Mouse (Mus musculus): ENCODE measurements around the gene Olfr970. TPM values are rescaled to one million over a fixed set of nuclear protein-coding genes. Genes with fewer than 3 reads are reported as not detected.
"Not testable (repeated sequence)": the region's sequence is repeated elsewhere in the genome, so short reads cannot be mapped to it uniquely, and the experiment has no call there.

Gene Olfr970
- polyA plus RNA-seq (2014; fragmentation: Nextera tagmentation; extraction: Ambion mirVana) = not detected in 2 replicates

DNA sequence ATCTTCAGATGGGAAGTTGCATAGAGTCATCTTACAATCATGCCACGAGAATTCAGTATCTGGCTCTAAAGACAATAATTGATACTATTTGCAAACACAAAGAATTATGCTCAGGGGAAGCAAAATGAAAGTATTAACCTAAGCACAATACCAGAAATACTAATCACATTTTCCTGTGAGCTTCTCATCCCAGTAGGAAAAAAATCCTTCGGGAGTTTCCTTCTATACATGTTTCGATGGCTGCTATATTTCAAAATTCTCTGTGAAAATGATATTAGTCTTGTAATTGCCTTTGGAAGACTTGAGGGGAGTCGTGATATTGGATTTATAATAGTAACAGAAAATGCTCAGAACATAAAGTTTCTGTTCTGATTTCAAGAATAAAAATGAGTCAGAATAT is at the start of gene Olfr970:
Gene Olfr970, plus strand, starts transcription at position 301 of the 400 bp plus-strand sequence.
- Histone ChIP-seq H3K36me3 (ENCODE audit: control insufficient read depth, insufficient read depth, low read length) (no peaks in the 10 kb centered on the region), H3K4me1 (ENCODE audit: control insufficient read depth, insufficient read depth, low read length) (no peaks in the 10 kb centered on the region), H3K9ac (ENCODE audit: low read depth, low read length) (no peak within 1 kb of the TSS), H3K27ac (ENCODE audit: low read depth, low read length) (no peak within 1 kb of the TSS), H3K4me2 (no peak within 1 kb of the TSS), H3K27me3 (ENCODE audit: control insufficient read depth, insufficient read depth, low read length) (no peaks in the 10 kb centered on the region), H3K4me3 (ENCODE audit: low read depth, low read length) (no peak within 1 kb of the TSS), H3K9me3 (replicated peaks; ENCODE audit: control insufficient read depth, low read length) (no peaks in the 10 kb centered on the region)
- no peak for ATAC-seq (replicated peaks; ENCODE audit: insufficient number of reproducible peaks, low FRiP score, low TSS enrichment)
- 69% methylated on average over 4 of the region's 4 CpGs for WGBS (ENCODE audit: insufficient replicate concordance)

DNA sequence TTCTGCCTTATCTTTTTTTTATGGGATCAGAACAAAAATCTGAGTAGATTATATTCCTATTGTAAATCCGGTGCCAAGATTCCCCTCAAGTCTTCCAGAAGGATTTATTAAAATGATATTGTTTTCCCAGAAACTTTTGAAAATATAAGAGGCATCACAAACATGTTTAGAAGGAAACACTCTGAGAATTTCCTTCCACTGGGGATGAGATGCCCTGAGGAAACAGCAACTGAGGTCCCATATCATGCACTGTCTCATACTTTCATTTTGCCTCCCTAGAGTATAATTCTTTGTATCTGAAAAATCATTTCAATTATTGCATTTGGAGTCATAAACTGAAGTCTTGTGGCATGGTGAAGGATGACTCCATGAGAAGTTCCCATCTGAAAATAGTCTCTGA is 25.5 kb upstream of the Olfr970 start, which contains the start of gene Olfr968:
Gene Olfr968, minus strand, starts transcription at position 101 of the 400 bp plus-strand sequence.
- Histone ChIP-seq H3K36me3 (ENCODE audit: control insufficient read depth, insufficient read depth, low read length) (no peaks in the 10 kb centered on the region), H3K27ac (ENCODE audit: low read depth, low read length) (no peak within 1 kb of the TSS), H3K9ac (ENCODE audit: low read depth, low read length) (no peak within 1 kb of the TSS), H3K4me3 (ENCODE audit: low read depth, low read length) (no peak within 1 kb of the TSS), H3K9me3 (replicated peaks; ENCODE audit: control insufficient read depth, low read length) (no peaks in the 10 kb centered on the region), H3K4me2 (no peak within 1 kb of the TSS), H3K27me3 (ENCODE audit: control insufficient read depth, insufficient read depth, low read length) (no peaks in the 10 kb centered on the region), H3K4me1 (ENCODE audit: control insufficient read depth, insufficient read depth, low read length) (no peaks in the 10 kb centered on the region)
- no peak for ATAC-seq (replicated peaks; ENCODE audit: insufficient number of reproducible peaks, low FRiP score, low TSS enrichment)
- WGBS (ENCODE audit: insufficient replicate concordance) = 66% methylated on average over 1 of the region's 1 CpGs

DNA sequence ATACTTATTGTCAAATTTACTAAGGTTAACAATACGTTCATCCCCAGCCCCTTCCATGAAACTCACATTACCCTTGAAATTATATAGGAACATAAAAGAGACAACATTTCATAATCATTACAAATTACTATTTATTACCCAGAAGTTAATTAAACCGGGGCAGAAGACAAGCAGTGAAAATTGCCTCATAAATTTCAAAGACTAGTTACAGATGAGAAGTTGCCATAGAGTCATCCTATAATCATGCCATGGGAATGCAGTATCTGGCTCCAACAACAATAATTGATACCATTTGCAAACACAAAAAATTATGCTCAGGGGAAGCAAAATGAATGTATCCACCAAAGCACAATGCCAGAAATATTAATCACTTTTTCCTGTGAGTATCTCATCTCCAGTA is 18.1 kb upstream of the Olfr970 start, which contains the start of gene Olfr969:
Gene Olfr969, plus strand, starts transcription at position 388 of the 400 bp plus-strand sequence.
- ATAC-seq (replicated peaks; ENCODE audit: insufficient number of reproducible peaks, low FRiP score, low TSS enrichment) = no peak
- no peaks in the 10 kb centered on the region for H3K9me3 ChIP-seq (replicated peaks; ENCODE audit: control insufficient read depth, low read length)
- no peaks in the 10 kb centered on the region for H3K4me1 ChIP-seq (ENCODE audit: control insufficient read depth, insufficient read depth, low read length)
- WGBS (ENCODE audit: insufficient replicate concordance) = 62% methylated on average over 2 of the region's 2 CpGs
- H3K36me3 ChIP-seq (ENCODE audit: control insufficient read depth, insufficient read depth, low read length) = no peaks in the 10 kb centered on the region
- H3K27ac ChIP-seq (ENCODE audit: low read depth, low read length) = no peak within 1 kb of the TSS
- no peak within 1 kb of the TSS for H3K4me3 ChIP-seq (ENCODE audit: low read depth, low read length)
- no peak within 1 kb of the TSS for H3K9ac ChIP-seq (ENCODE audit: low read depth, low read length)
- H3K27me3 ChIP-seq (ENCODE audit: control insufficient read depth, insufficient read depth, low read length) = no peaks in the 10 kb centered on the region
- H3K4me2 ChIP-seq = no peak within 1 kb of the TSS

DNA sequence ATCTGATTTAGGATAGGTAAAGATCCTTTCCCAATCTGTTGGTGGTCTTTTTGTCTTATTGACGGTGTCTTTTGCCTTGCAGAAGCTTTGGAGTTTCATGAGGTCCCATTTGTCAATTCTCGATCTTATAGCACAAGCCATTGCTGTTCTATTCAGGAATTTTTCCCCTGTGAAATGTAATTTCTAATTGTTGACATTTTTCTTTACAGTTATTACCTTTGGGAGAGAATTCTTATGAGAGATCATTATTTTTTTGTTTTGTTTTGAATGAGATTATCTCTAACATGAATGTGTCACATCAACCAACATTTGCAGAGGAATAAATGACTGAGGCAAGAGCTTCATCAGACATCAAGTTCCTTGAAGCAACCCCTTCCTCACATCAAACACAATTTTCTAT is 27.9 kb downstream of the Olfr970 start, which contains the start of gene Olfr971:
Gene Olfr971, plus strand, starts transcription at position 301 of the 400 bp plus-strand sequence.
- 83% methylated on average over 1 of the region's 2 CpGs for WGBS (ENCODE audit: insufficient replicate concordance)
- H3K9ac ChIP-seq (ENCODE audit: low read depth, low read length); H3K27me3 ChIP-seq (ENCODE audit: control insufficient read depth, insufficient read depth, low read length); H3K9me3 ChIP-seq (replicated peaks; ENCODE audit: control insufficient read depth, low read length); H3K4me1 ChIP-seq (ENCODE audit: control insufficient read depth, insufficient read depth, low read length); ATAC-seq (replicated peaks; ENCODE audit: insufficient number of reproducible peaks, low FRiP score, low TSS enrichment); H3K36me3 ChIP-seq (ENCODE audit: control insufficient read depth, insufficient read depth, low read length); H3K4me2 ChIP-seq; H3K27ac ChIP-seq (ENCODE audit: low read depth, low read length); H3K4me3 ChIP-seq (ENCODE audit: low read depth, low read length): not testable (repeated sequence)

DNA sequence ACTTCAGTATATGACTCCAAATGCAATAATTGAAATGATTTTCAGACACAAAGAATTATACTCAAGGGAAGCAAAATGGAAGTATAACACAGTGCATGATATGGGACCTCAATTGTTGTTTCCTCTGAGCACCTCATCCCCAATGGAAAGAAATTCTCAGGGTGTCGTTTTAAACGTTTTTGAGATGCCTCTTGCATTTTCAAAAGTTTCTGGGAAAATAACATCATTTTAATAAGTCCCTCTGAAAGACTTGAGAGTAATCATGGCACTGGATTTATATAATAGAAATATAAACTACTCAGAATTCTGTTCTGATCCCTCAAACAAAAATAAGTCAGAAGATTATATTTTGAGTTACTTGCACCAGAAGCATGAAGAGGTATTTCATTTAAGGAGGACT is 57.5 kb downstream of the Olfr970 start, which contains the start of gene Olfr972:
Gene Olfr972, plus strand, starts transcription at position 301 of the 400 bp plus-strand sequence.
- no peak for ATAC-seq (replicated peaks; ENCODE audit: insufficient number of reproducible peaks, low FRiP score, low TSS enrichment)
- H3K36me3 ChIP-seq (ENCODE audit: control insufficient read depth, insufficient read depth, low read length) = no peaks in the 10 kb centered on the region
- no peak within 1 kb of the TSS for H3K9ac ChIP-seq (ENCODE audit: low read depth, low read length)
- H3K27ac ChIP-seq (ENCODE audit: low read depth, low read length) = no peak within 1 kb of the TSS
- WGBS (ENCODE audit: insufficient replicate concordance) = 63% methylated on average over 2 of the region's 2 CpGs
- H3K4me3 ChIP-seq (ENCODE audit: low read depth, low read length) = no peak within 1 kb of the TSS
- no peak within 1 kb of the TSS for H3K4me2 ChIP-seq
- no peaks in the 10 kb centered on the region for H3K9me3 ChIP-seq (replicated peaks; ENCODE audit: control insufficient read depth, low read length)
- H3K4me1 ChIP-seq (ENCODE audit: control insufficient read depth, insufficient read depth, low read length) = no peaks in the 10 kb centered on the region
- no peaks in the 10 kb centered on the region for H3K27me3 ChIP-seq (ENCODE audit: control insufficient read depth, insufficient read depth, low read length)

Other genes with a start within 250 kb of the Olfr970 start
- gene Olfr959, start 233.3 kb upstream of the Olfr970 start, polyA plus RNA-seq (2014; fragmentation: Nextera tagmentation; extraction: Ambion mirVana) = not detected in 2 replicates
- 10.5 and 14.3 TPM in 2 replicates for gene AW551984, start 204.5 kb upstream of the Olfr970 start, polyA plus RNA-seq (2014; fragmentation: Nextera tagmentation; extraction: Ambion mirVana)
- not detected in 2 replicates for gene Olfr148, start 198.2 kb upstream of the Olfr970 start, polyA plus RNA-seq (2014; fragmentation: Nextera tagmentation; extraction: Ambion mirVana)
- not detected in 2 replicates for gene Olfr960, start 187.5 kb upstream of the Olfr970 start, polyA plus RNA-seq (2014; fragmentation: Nextera tagmentation; extraction: Ambion mirVana)
- gene Olfr961, start 163.8 kb upstream of the Olfr970 start, polyA plus RNA-seq (2014; fragmentation: Nextera tagmentation; extraction: Ambion mirVana) = not detected in 2 replicates
- gene Olfr963, start 141.7 kb upstream of the Olfr970 start, polyA plus RNA-seq (2014; fragmentation: Nextera tagmentation; extraction: Ambion mirVana) = not detected in 2 replicates
- not detected in 2 replicates for gene Olfr149, start 101.7 kb upstream of the Olfr970 start, polyA plus RNA-seq (2014; fragmentation: Nextera tagmentation; extraction: Ambion mirVana)
- not detected in 2 replicates for gene Olfr965, start 97.5 kb upstream of the Olfr970 start, polyA plus RNA-seq (2014; fragmentation: Nextera tagmentation; extraction: Ambion mirVana)
- gene Olfr150, start 77.9 kb upstream of the Olfr970 start, polyA plus RNA-seq (2014; fragmentation: Nextera tagmentation; extraction: Ambion mirVana) = not detected in 2 replicates
- not detected in 2 replicates for gene Olfr967, start 62.6 kb upstream of the Olfr970 start, polyA plus RNA-seq (2014; fragmentation: Nextera tagmentation; extraction: Ambion mirVana)
- not detected in 2 replicates for gene Olfr968, start 25.6 kb upstream of the Olfr970 start, polyA plus RNA-seq (2014; fragmentation: Nextera tagmentation; extraction: Ambion mirVana)
- not detected in 2 replicates for gene Olfr969, start 17.9 kb upstream of the Olfr970 start, polyA plus RNA-seq (2014; fragmentation: Nextera tagmentation; extraction: Ambion mirVana)
- not detected in 2 replicates for gene Olfr971, start 28.0 kb downstream of the Olfr970 start, polyA plus RNA-seq (2014; fragmentation: Nextera tagmentation; extraction: Ambion mirVana)
- gene Olfr972, start 57.6 kb downstream of the Olfr970 start, polyA plus RNA-seq (2014; fragmentation: Nextera tagmentation; extraction: Ambion mirVana) = not detected in 2 replicates
- gene Olfr229, start 98.5 kb downstream of the Olfr970 start, polyA plus RNA-seq (2014; fragmentation: Nextera tagmentation; extraction: Ambion mirVana) = not detected in 2 replicates
- not detected in 2 replicates for gene Olfr974, start 128.6 kb downstream of the Olfr970 start, polyA plus RNA-seq (2014; fragmentation: Nextera tagmentation; extraction: Ambion mirVana)
- not detected in 2 replicates for gene Olfr975, start 143.2 kb downstream of the Olfr970 start, polyA plus RNA-seq (2014; fragmentation: Nextera tagmentation; extraction: Ambion mirVana)
- not detected in 2 replicates for gene Olfr976, start 152.3 kb downstream of the Olfr970 start, polyA plus RNA-seq (2014; fragmentation: Nextera tagmentation; extraction: Ambion mirVana)
- not detected in 2 replicates for gene Olfr978, start 183.3 kb downstream of the Olfr970 start, polyA plus RNA-seq (2014; fragmentation: Nextera tagmentation; extraction: Ambion mirVana)
- not detected in 2 replicates for gene Olfr979, start 194.6 kb downstream of the Olfr970 start, polyA plus RNA-seq (2014; fragmentation: Nextera tagmentation; extraction: Ambion mirVana)
- gene Olfr980, start 200.7 kb downstream of the Olfr970 start, polyA plus RNA-seq (2014; fragmentation: Nextera tagmentation; extraction: Ambion mirVana) = not detected in 2 replicates
- gene Olfr981, start 212.6 kb downstream of the Olfr970 start, polyA plus RNA-seq (2014; fragmentation: Nextera tagmentation; extraction: Ambion mirVana) = not detected in 2 replicates

Measured in heart, embryonic 11.5 days (tissue).